Mouse (Mus musculus) large intestine, adult 2 months (tissue): ENCODE measurements at regions not wholly inside any gene's neighbourhood (a gene's known extent, or its start where the extent isn't known, plus 50 kb on each side); places are given as distances from the start of the nearest gene placed in this dataset.

Source experiments
- DNase-seq: peaks from one replicate; pipeline ENCODE4 v3.0.0-alpha.2; 2012; ENCODE audit warnings: low read depth, low spot score
- WGBS: fragments of 180-500 bp; shearing (Covaris S2); methylation state at CpG from one replicate; pipeline ENCODE4 v1.1.7; 2018; 5-methylcytosine and 5-hydroxymethylcytosine counted together

GRCm38 (mm10) chrX:143462632-143463031 is 55.8 kb upstream of the Pak3 start:
- no peak for DNase-seq
- 38% methylated on average over 4 of the region's 4 CpGs for WGBS

DNA sequence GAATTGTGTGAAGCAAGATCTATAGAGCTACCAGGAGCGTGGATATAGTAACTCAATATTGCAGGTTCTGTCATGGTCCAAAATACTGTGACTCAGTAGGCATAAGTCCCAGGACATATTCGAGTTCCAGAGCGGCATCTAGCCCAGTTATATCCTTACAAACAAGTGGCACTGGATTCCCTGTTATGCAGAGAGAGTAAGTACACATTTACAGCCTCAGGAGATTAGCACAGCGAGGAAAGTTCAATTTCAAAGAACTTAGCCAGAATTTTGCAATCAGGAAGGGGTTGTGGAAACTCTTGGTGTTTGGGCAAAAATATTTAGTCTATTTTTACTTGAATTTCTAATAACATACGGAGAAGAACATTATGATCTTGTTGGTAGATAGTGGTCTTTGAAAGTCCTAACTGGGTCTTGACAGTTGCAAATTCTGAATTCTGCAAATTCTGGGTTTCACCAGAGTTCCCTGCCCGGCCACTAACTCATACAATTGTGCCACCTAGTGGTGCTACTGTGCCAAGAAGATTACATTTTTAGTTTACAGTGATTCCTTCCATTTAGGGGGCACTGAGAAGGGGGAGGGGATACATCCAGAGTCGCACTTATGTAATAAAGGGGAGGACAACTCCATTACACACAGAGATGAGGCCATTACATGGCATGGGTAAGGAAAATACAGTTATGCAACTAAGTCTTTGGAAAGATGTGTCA is 54.7 kb upstream of the Chrdl1 start:
- WGBS, result 46% methylated on average over 7 of the region's 7 CpGs
- no peak for DNase-seq

DNA sequence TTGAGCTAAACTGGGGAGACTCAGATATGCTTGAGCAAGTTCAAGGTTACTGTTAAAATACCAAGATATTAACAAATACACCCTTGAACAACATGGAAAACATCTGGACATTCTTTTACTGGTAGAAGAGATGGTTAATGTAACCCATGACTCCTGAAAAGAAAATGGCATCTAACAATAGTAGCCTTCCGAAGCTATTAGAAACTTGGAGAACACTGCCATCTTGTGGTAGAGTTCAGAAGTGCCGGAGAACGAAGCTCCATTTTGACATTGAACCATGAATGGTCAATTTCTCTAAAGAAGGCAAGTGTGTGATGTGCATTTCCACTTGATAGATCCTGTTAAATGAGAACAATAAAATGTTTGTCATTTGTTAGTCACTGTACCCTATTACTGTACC is 50.5 kb upstream of the Chrdl1 start:
- WGBS, result 10% methylated on average over 3 of the region's 3 CpGs
- DNase-seq, result peak; percentile 4
